Mouse (Mus musculus): ENCODE data around the gene Esrp2.

- TF ChIP-seq CHD2 (IDR thresholded peaks at IDR 0.05; ENCODE audit: low read length) (no peak), CTCF (conservative IDR thresholded peaks at IDR 0.05 in 1 of 2, IDR thresholded peaks at IDR 0.05 in 1 of 2; ENCODE audit: low read depth in 2 of 2, low read length in 2 of 2) (no peak), POLR2A (IDR thresholded peaks at IDR 0.05; ENCODE audit: low read depth, low read length) (no peak), EP300 (IDR thresholded peaks at IDR 0.05; ENCODE audit: low read length) (no peak), CHD1 (IDR thresholded peaks at IDR 0.05; ENCODE audit: low read depth, low read length) (no peak), NRF1 (IDR thresholded peaks at IDR 0.05; ENCODE audit: low read depth, low read length) (no peak)
Observed at GRCm38 (mm10) chr8:106112514-106112913, 24.3 kb downstream of the Esrp2 start.

Measured in CH12.LX (cell line).